ENCODE assay signal across 16 mouse cellular contexts in genomic region chr14:80485149-80485548, GRCm38 (mm10).
"Had no signal": no experiment of that assay in that cellular context is flagged by ENCODE, and none has a peak within 500 bp of the region (broad histone marks: within the 10 kb centered on the region; RNA-seq: fewer than 3 reads in every experiment).

No protein-coding gene starts in this region.

- H3K9ac ChIP-seq: neural tube, embryonic 13.5 days; neural tube, embryonic 15.5 days; stomach, embryonic 15.5 days had no signal

- H3K27me3 ChIP-seq: neural tube, embryonic 13.5 days; neural tube, embryonic 15.5 days; stomach, embryonic 15.5 days had no signal

- H3K27ac ChIP-seq: neural tube, embryonic 13.5 days; neural tube, embryonic 15.5 days; stomach, embryonic 15.5 days; stomach, postnatal 0 days had no signal

- H3K4me3 ChIP-seq: neural tube, embryonic 13.5 days; neural tube, embryonic 15.5 days; stomach, embryonic 15.5 days had no signal

- H3K4me1 ChIP-seq: neural tube, embryonic 13.5 days; neural tube, embryonic 15.5 days; stomach, embryonic 15.5 days had no signal

- H3K36me3 ChIP-seq: neural tube, embryonic 13.5 days; neural tube, embryonic 15.5 days; stomach, embryonic 15.5 days had no signal

- DNase-seq: retina, postnatal 1 day; right cerebral cortex, adult 18-20 months; right cerebral cortex, postnatal 14 days; right cerebral cortex, postnatal 25 days; right cerebral cortex, postnatal 4 days; spleen, adult 18-20 months; thymus, adult 18-20 months; thymus, adult 2 months; thymus, postnatal 14 days; thymus, postnatal 25 days; thymus, postnatal 36 days; thymus, postnatal 4 days had no signal

- H3K9me3 ChIP-seq: neural tube, embryonic 13.5 days; neural tube, embryonic 15.5 days; stomach, embryonic 15.5 days had no signal
